Mouse (Mus musculus): ENCODE results near the gene Pla2g3. TPM values are rescaled to one million over a fixed set of nuclear protein-coding genes. Genes with fewer than 3 reads are reported as not detected.
A peak's percentile ranks its signal among the peaks of the same experiment; 100 is the strongest.

The Pla2g3 gene
- polyA plus RNA-seq, 1 experiment from 2014 or later: 0.70 TPM

- H3K27me3 ChIP-seq (ENCODE audit: insufficient read depth, poor library complexity, severe bottlenecking): peaks cover 43% of the 10 kb centered on the region
- peaks cover 10% of the 10 kb centered on the region; the same call in 1 of the 2 replicates for H3K36me3 ChIP-seq
- DNase-seq (ENCODE audit: low spot score): no peak
- H3K4me1 ChIP-seq: peaks cover 17% of the 10 kb centered on the region
- H3K9me3 ChIP-seq: no peaks in the 10 kb centered on the region
- no peak overlapping the region for H3K4me3 ChIP-seq
- no peak overlapping the region for H3K27ac ChIP-seq
- 70% methylated on average over 17 of the region's 17 CpGs for WGBS
Measured at GRCm38 (mm10) chr11:3502057-3502456, 14.0 kb downstream of the Pla2g3 start.

GRCm38 (mm10) chr11:3502459-3503072 lies 14.5 kb downstream of the Pla2g3 start:
- peaks cover 19% of the 10 kb centered on the region for H3K4me1 ChIP-seq
- H3K27ac ChIP-seq: no peak overlapping the region
- no peak for DNase-seq (ENCODE audit: low spot score)
- peaks cover 43% of the 10 kb centered on the region for H3K27me3 ChIP-seq (ENCODE audit: insufficient read depth, poor library complexity, severe bottlenecking)
- H3K9me3 ChIP-seq: no peaks in the 10 kb centered on the region
- H3K4me3 ChIP-seq: no peak overlapping the region
- 73% methylated on average over 18 of the region's 18 CpGs for WGBS
- H3K36me3 ChIP-seq: peaks cover 10% of the 10 kb centered on the region; the same call in 1 of the 2 replicates

GRCm38 (mm10) chr11:3503755-3504693 lies 15.9 kb downstream of the Pla2g3 start:
- Histone ChIP-seq H3K4me3 (peak overlapping the region; percentile 44), H3K27me3 (ENCODE audit: insufficient read depth, poor library complexity, severe bottlenecking) (peaks cover 43% of the 10 kb centered on the region), H3K27ac (peak overlapping the region; percentile 78), H3K4me1 (peaks cover 34% of the 10 kb centered on the region), H3K9me3 (no peaks in the 10 kb centered on the region), H3K36me3 (peaks cover 10% of the 10 kb centered on the region; the same call in 1 of the 2 replicates)
- DNase-seq (ENCODE audit: low spot score): no peak
- 68% methylated on average over 11 of the region's 11 CpGs for WGBS

- H3K27ac ChIP-seq: peak overlapping the region; percentile 80
- WGBS: 12% methylated on average over 7 of the region's 7 CpGs
Measured at GRCm38 (mm10) chr11:3508226-3508625, 20.1 kb downstream of the Pla2g3 start.

GRCm38 (mm10) chr11:3509181-3510085 lies 21.3 kb downstream of the Pla2g3 start:
- 56% methylated on average over 8 of the region's 8 CpGs for WGBS
- Histone ChIP-seq H3K36me3 (no peaks in the 10 kb centered on the region), H3K4me3 (peak overlapping the region; percentile 5; the same call in 1 of the 2 replicates), H3K9me3 (no peaks in the 10 kb centered on the region), H3K4me1 (peaks cover 41% of the 10 kb centered on the region), H3K27ac (peak overlapping the region; percentile 80), H3K27me3 (ENCODE audit: insufficient read depth, poor library complexity, severe bottlenecking) (no peaks in the 10 kb centered on the region)
- DNase-seq (ENCODE audit: low spot score): no peak

More at GRCm38 (mm10) chr11:3508226-3508625, 20.1 kb downstream of the Pla2g3 start:
- Histone ChIP-seq H3K27me3 (ENCODE audit: insufficient read depth, poor library complexity, severe bottlenecking) (0 out of 2 replicates have a peak, but pooled peaks cover 9% of the 10 kb centered on the region), H3K4me1 (peaks cover 42% of the 10 kb centered on the region), H3K36me3 (no peaks in the 10 kb centered on the region), H3K9me3 (no peaks in the 10 kb centered on the region), H3K4me3 (no peak overlapping the region)
- DNase-seq (ENCODE audit: low spot score): no peak

GRCm38 (mm10) chr11:3510321-3510720 lies 22.2 kb downstream of the Pla2g3 start:
- 77% methylated on average over 2 of the region's 2 CpGs for WGBS
- Histone ChIP-seq H3K4me1 (peaks cover 35% of the 10 kb centered on the region), H3K36me3 (no peaks in the 10 kb centered on the region), H3K27me3 (ENCODE audit: insufficient read depth, poor library complexity, severe bottlenecking) (no peaks in the 10 kb centered on the region), H3K9me3 (no peaks in the 10 kb centered on the region), H3K27ac (no peak overlapping the region; the same call in 1 of the 2 replicates), H3K4me3 (no peak overlapping the region)
- DNase-seq (ENCODE audit: low spot score): no peak

GRCm38 (mm10) chr11:3513291-3513690 lies 25.2 kb downstream of the Pla2g3 start:
- Histone ChIP-seq H3K36me3 (no peaks in the 10 kb centered on the region), H3K27me3 (ENCODE audit: insufficient read depth, poor library complexity, severe bottlenecking) (peaks cover 18% of the 10 kb centered on the region), H3K4me3 (no peak overlapping the region), H3K27ac (no peak overlapping the region), H3K4me1 (peaks cover 44% of the 10 kb centered on the region), H3K9me3 (no peaks in the 10 kb centered on the region)
- DNase-seq (ENCODE audit: low spot score): no peak
- WGBS: 84% methylated on average over 6 of the region's 6 CpGs

GRCm38 (mm10) chr11:3514529-3515054 lies 26.5 kb downstream of the Pla2g3 start, which contains the start of gene Selenom:
Gene Selenom, plus strand, starts transcription at chr11:3514684.
- peak within 1 kb of the TSS; percentile 83 for H3K27ac ChIP-seq
- peak; percentile 90 for DNase-seq (ENCODE audit: low spot score)
- no peaks in the 10 kb centered on the region; the same call in 1 of the 2 replicates for H3K36me3 ChIP-seq
- H3K4me3 ChIP-seq: peak within 1 kb of the TSS; percentile 71
- WGBS: under 1% methylated on average over 26 of the region's 26 CpGs
- peaks cover 33% of the 10 kb centered on the region for H3K4me1 ChIP-seq
- H3K9me3 ChIP-seq: no peaks in the 10 kb centered on the region
- H3K27me3 ChIP-seq (ENCODE audit: insufficient read depth, poor library complexity, severe bottlenecking): peaks cover 18% of the 10 kb centered on the region

- no peaks in the 10 kb centered on the region for H3K9me3 ChIP-seq
- WGBS: 10% methylated on average over 4 of the region's 4 CpGs
- peaks cover 36% of the 10 kb centered on the region for H3K4me1 ChIP-seq
- H3K27ac ChIP-seq: peak overlapping the region; percentile 83
- peaks cover 5% of the 10 kb centered on the region for H3K36me3 ChIP-seq
- peak overlapping the region; percentile 71 for H3K4me3 ChIP-seq
- DNase-seq (ENCODE audit: low spot score): no peak
- peaks cover 18% of the 10 kb centered on the region for H3K27me3 ChIP-seq (ENCODE audit: insufficient read depth, poor library complexity, severe bottlenecking)
Measured at GRCm38 (mm10) chr11:3515216-3515615, 27.1 kb downstream of the Pla2g3 start.

- peaks cover 9% of the 10 kb centered on the region for H3K36me3 ChIP-seq
- whole genome bisulfite sequencing: 84% methylated on average over 4 of the region's 4 CpGs
- no peak overlapping the region for H3K27ac ChIP-seq
- peaks cover 40% of the 10 kb centered on the region for H3K4me1 ChIP-seq
- H3K4me3 ChIP-seq: peak overlapping the region; percentile 71
- H3K27me3 ChIP-seq (ENCODE audit: insufficient read depth, poor library complexity, severe bottlenecking): peaks cover 18% of the 10 kb centered on the region
- DNase-seq (ENCODE audit: low spot score): no peak
- H3K9me3 ChIP-seq: no peaks in the 10 kb centered on the region
Measured at GRCm38 (mm10) chr11:3515637-3516036, 27.6 kb downstream of the Pla2g3 start.

GRCm38 (mm10) chr11:3516121-3516520 lies 28.0 kb downstream of the Pla2g3 start:
- peaks cover 45% of the 10 kb centered on the region for H3K4me1 ChIP-seq

More at GRCm38 (mm10) chr11:3516121-3516520, 28.0 kb downstream of the Pla2g3 start:
- Histone ChIP-seq H3K27ac (no peak overlapping the region), H3K36me3 (peaks cover 14% of the 10 kb centered on the region), H3K27me3 (ENCODE audit: insufficient read depth, poor library complexity, severe bottlenecking) (peaks cover 18% of the 10 kb centered on the region), H3K4me3 (no peak overlapping the region), H3K9me3 (no peaks in the 10 kb centered on the region)
- 73% methylated on average over 5 of the region's 5 CpGs for WGBS
- DNase-seq (ENCODE audit: low spot score): no peak
